Mouse (Mus musculus): ENCODE data around the gene Fam53a.

DNA sequence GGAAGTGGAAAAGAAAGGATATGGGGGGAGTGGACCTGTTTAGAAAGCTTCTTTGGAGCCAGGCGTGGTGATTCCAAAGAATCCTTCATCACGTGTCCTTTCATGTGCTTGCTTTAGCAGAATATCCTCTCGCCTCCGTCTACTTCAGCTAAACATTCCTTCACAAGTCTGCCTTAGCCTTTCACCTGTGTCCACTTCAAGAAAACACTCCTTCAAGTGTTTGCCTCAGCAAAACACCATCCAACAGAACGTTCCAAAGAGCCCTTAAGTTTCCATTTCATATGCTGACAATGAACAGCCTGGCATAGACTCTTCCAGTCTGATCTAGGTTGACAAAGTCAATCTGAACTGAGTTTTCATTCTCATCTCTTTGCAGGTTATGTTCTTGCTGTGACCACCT, 48.8 kb upstream of the Fam53a start:
- TF ChIP-seq CTCF (IDR thresholded peaks at IDR 0.05 in 2 of 3, conservative IDR thresholded peaks at IDR 0.05 in 1 of 3; ENCODE audit: control insufficient read depth in 1 of 3, insufficient read depth in 1 of 3, low read depth in 2 of 3, low read length in 3 of 3, poor library complexity in 1 of 3, severe bottlenecking in 1 of 3) (no peak), POLR2A (IDR thresholded peaks at IDR 0.05; ENCODE audit: control insufficient read depth in 1 of 2, insufficient read depth in 1 of 2, low read depth in 1 of 2, low read length in 2 of 2, poor library complexity in 1 of 2) (no peak), ETS1 (IDR thresholded peaks at IDR 0.05; ENCODE audit: low read depth, low read length) (no peak), EP300 (IDR thresholded peaks at IDR 0.05; ENCODE audit: low read depth in 1 of 2, low read length in 2 of 2) (no peak)

Measured in MEL (cell line).